Mouse (Mus musculus): ENCODE results near the gene Rimbp2.

- TF ChIP-seq POLR2A (IDR thresholded peaks at IDR 0.05; ENCODE audit: extremely low read depth, insufficient read depth, low read length) (no peak), CTCF (IDR thresholded peaks at IDR 0.05; ENCODE audit: extremely low read depth, insufficient read depth, low read length) (no peak)
These were observed 40.9 kb downstream of the Rimbp2 start for GRCm38 (mm10) chr5:128912374-128912773.
